Mouse (Mus musculus) MEL (cell line): ENCODE data around the gene Jmjd1c.

Source experiments
- CHD1 ChIP-seq: IDR thresholded peaks from 2 replicates; pipeline ENCODE4 v1.6.1; 2012; ENCODE audit warnings: low read depth, mild to moderate bottlenecking, inconsistent platforms, low read length, improper control_type of control experiment
- CTCF ChIP-seq, 3 experiments: IDR thresholded peaks in 2 of 3; conservative IDR thresholded peaks in 1 of 3; 2 replicates each; pipeline ENCODE4 v1.5.1; 2011 to 2012; ENCODE audit warnings: low read length in 3 of 3, low read depth in 2 of 3, mild to moderate bottlenecking in 2 of 3, improper control_type of control experiment in 1 of 3, inconsistent platforms in 1 of 3, mixed read lengths in 1 of 3, moderate library complexity in 1 of 3; ENCODE audit not compliant: control insufficient read depth in 1 of 3, insufficient read depth in 1 of 3, poor library complexity in 1 of 3, severe bottlenecking in 1 of 3
- E2F4 ChIP-seq: IDR thresholded peaks from 2 replicates; pipeline ENCODE4 v1.6.1; 2011; ENCODE audit warnings: low read depth, low read length, improper control_type of control experiment, borderline replicate concordance
- EP300 ChIP-seq, 2 experiments: IDR thresholded peaks; 2 replicates each; pipeline ENCODE4 v1.6.1; 2011; ENCODE audit warnings: improper control_type of control experiment in 2 of 2, low read length in 2 of 2, low read depth in 1 of 2, mild to moderate bottlenecking in 1 of 2
- ETS1 ChIP-seq: IDR thresholded peaks from 2 replicates; pipeline ENCODE4 v1.6.1; 2012; ENCODE audit warnings: low read depth, mild to moderate bottlenecking, inconsistent platforms, low read length, improper control_type of control experiment, moderate library complexity
- GABPA ChIP-seq: IDR thresholded peaks from 2 replicates; pipeline ENCODE4 v1.6.1; 2012; ENCODE audit warnings: low read depth, mild to moderate bottlenecking, inconsistent platforms, low read length, improper control_type of control experiment, moderate library complexity
- NRF1 ChIP-seq: IDR thresholded peaks from 2 replicates; pipeline ENCODE4 v1.6.1; 2014; ENCODE audit warnings: low read depth, mild to moderate bottlenecking, inconsistent platforms, low read length, improper control_type of control experiment, moderate library complexity; ENCODE audit not compliant: poor library complexity, insufficient read depth, severe bottlenecking
- POLR2A ChIP-seq, 2 experiments: IDR thresholded peaks; 2 replicates each; pipeline ENCODE4 v1.6.1; 2011 to 2012; ENCODE audit warnings: low read length in 2 of 2, mild to moderate bottlenecking in 2 of 2, control low read depth in 1 of 2, improper control_type of control experiment in 1 of 2, low read depth in 1 of 2, moderate library complexity in 1 of 2; ENCODE audit not compliant: control insufficient read depth in 1 of 2, insufficient read depth in 1 of 2, poor library complexity in 1 of 2
- SIN3A ChIP-seq: IDR thresholded peaks from 2 replicates; pipeline ENCODE4 v1.6.1; 2012; ENCODE audit warnings: low read length, improper control_type of control experiment, inconsistent platforms
- SMC3 ChIP-seq: IDR thresholded peaks from 2 replicates; pipeline ENCODE4 v1.6.1; 2011; ENCODE audit warnings: low read depth, low read length, improper control_type of control experiment
- TCF12 ChIP-seq: IDR thresholded peaks from 2 replicates; pipeline ENCODE4 v1.6.1; 2014; ENCODE audit warnings: low read depth, mild to moderate bottlenecking, inconsistent platforms, low read length, improper control_type of control experiment, moderate library complexity
- ZKSCAN1 ChIP-seq: IDR thresholded peaks from 2 replicates; pipeline ENCODE4 v1.6.1; 2012; ENCODE audit warnings: low read depth, mild to moderate bottlenecking, inconsistent platforms, low read length, improper control_type of control experiment, moderate library complexity

DNA sequence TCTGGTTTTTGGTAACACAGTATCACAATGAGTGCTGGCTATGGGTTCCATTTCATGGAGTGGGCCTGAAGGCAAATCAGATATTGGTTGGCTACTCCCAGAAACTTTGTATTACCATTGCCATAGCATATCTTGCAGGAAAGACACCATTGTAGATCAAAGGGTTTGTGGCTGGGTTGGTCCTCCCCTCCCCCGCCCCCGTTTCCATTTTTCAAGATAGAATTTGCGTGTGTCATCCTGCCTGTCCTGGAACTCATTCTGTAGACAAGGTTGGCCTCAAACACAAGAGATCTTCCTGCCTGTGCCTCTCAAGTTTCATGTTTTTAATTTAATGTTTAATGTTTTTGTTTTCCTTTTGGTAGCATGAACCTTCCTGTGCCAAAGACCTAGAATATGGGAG, 98.1 kb downstream of the Jmjd1c start:
- TF ChIP-seq GABPA = no peak
- no peak for TF ChIP-seq SMC3
- TF ChIP-seq POLR2A (IDR thresholded peaks at IDR 0.05; ENCODE audit: control insufficient read depth in 1 of 2, insufficient read depth in 1 of 2, low read depth in 1 of 2, low read length in 2 of 2, poor library complexity in 1 of 2) = no peak
- no peak for TF ChIP-seq SIN3A
- no peak for TF ChIP-seq NRF1
- TF ChIP-seq TCF12 = no peak
- TF ChIP-seq EP300 (IDR thresholded peaks at IDR 0.05; ENCODE audit: low read depth in 1 of 2, low read length in 2 of 2) = no peak
- no peak for TF ChIP-seq ETS1
- TF ChIP-seq CHD1 = no peak
- no peak for TF ChIP-seq CTCF (IDR thresholded peaks at IDR 0.05 in 2 of 3, conservative IDR thresholded peaks at IDR 0.05 in 1 of 3; ENCODE audit: control insufficient read depth in 1 of 3, insufficient read depth in 1 of 3, low read depth in 2 of 3, low read length in 3 of 3, poor library complexity in 1 of 3, severe bottlenecking in 1 of 3)
- TF ChIP-seq E2F4 = no peak
- no peak for TF ChIP-seq ZKSCAN1
